Comparison of ENCODE assay signal across 8 mouse cellular contexts in genomic region chr13:54685174-54685573, GRCm38 (mm10). TPM values are rescaled to one million over a fixed set of nuclear protein-coding genes. Genes with fewer than 3 reads are reported as not detected.
DNase-seq lines count a peak whose midpoint lies in the region; ATAC-seq and TF ChIP-seq lines count a peak whose summit lies in the region.

No protein-coding gene starts in this region.

- 47% methylated on average over 2 of the region's 2 CpGs for WGBS in hindbrain, embryonic 13.5 days

- H3ac ChIP-seq in myocyte (ENCODE audit: control insufficient read depth, insufficient read length), result no peak overlapping the region

- H3K4me2 ChIP-seq in hindbrain, embryonic 13.5 days, result peak overlapping the region; percentile 96
- H3K4me2 ChIP-seq in myocyte (ENCODE audit: low read depth), result peak overlapping the region; percentile 87

- H3K9me3 ChIP-seq in ES-Bruce4 (replicated peaks; ENCODE audit: control insufficient read depth, insufficient read depth, low read length, poor library complexity, severe bottlenecking), result no peaks in the 10 kb centered on the region
- H3K9me3 ChIP-seq in hindbrain, embryonic 13.5 days, result no peaks in the 10 kb centered on the region

- ATAC-seq in hindbrain, embryonic 13.5 days (ENCODE audit: low FRiP score), result no peak
- no peak for ATAC-seq in monocyte, adult 5-6 weeks (replicated peaks; ENCODE audit: insufficient number of reproducible peaks, low FRiP score, low TSS enrichment, poor library complexity, severe bottlenecking)
- no peak for ATAC-seq in frontal cortex, adult (ENCODE audit: low TSS enrichment)

- no peak overlapping the region for H3K27ac ChIP-seq in ES-Bruce4 (ENCODE audit: insufficient read depth, low read length)
- peak overlapping the region; percentile 99; the same call in 1 of the 2 replicates for H3K27ac ChIP-seq in hindbrain, embryonic 13.5 days

- peaks cover 4% of the 10 kb centered on the region for H3K4me1 ChIP-seq in ES-Bruce4 (ENCODE audit: control insufficient read depth, insufficient read depth, low read length)
- H3K4me1 ChIP-seq in hindbrain, embryonic 13.5 days (replicated peaks), result peaks cover 44% of the 10 kb centered on the region

- no peak for TF ChIP-seq EP300 in ES-Bruce4 (IDR thresholded peaks at IDR 0.05; ENCODE audit: insufficient read depth, low read depth, low read length)

- H3K36me3 ChIP-seq in ES-Bruce4 (ENCODE audit: control insufficient read depth, insufficient read depth, low read length, poor library complexity, severe bottlenecking) (peaks cover 32% of the 10 kb centered on the region), myocyte (ENCODE audit: control insufficient read depth, insufficient read depth) (peaks cover 3% of the 10 kb centered on the region)
- H3K36me3 ChIP-seq in hindbrain, embryonic 13.5 days, result peaks cover 44% of the 10 kb centered on the region

- H3K79me2 ChIP-seq in myocyte (ENCODE audit: control insufficient read depth, insufficient read depth), result peaks cover 50% of the 10 kb centered on the region

- DNase-seq in A20 (ENCODE audit: low read depth, low spot score) (peak; percentile 32), liver (peak; percentile 61)
- DNase-seq in embryo, embryonic 9.5 days (ENCODE audit: extremely low spot score), result peak; percentile 68

- H3K9ac ChIP-seq in ES-Bruce4 (ENCODE audit: low read depth, poor library complexity, severe bottlenecking), result no peak overlapping the region
- H3K9ac ChIP-seq in hindbrain, embryonic 13.5 days, result peak overlapping the region; percentile 99

- H3K4me3 ChIP-seq in ES-Bruce4 (ENCODE audit: low read depth, low read length), result no peak overlapping the region
- peak overlapping the region; percentile 95 for H3K4me3 ChIP-seq in hindbrain, embryonic 13.5 days
- H3K4me3 ChIP-seq in myocyte, result peak overlapping the region; percentile 87

- TF ChIP-seq POLR2A in ES-Bruce4 (IDR thresholded peaks at IDR 0.05; ENCODE audit: insufficient read depth, low read length), result no peak
- no peak for TF ChIP-seq POLR2A in myocyte (IDR thresholded peaks at IDR 0.05; ENCODE audit: insufficient read length, low read depth)

- peak; percentile 71 for TF ChIP-seq CTCF in ES-Bruce4 (IDR thresholded peaks at IDR 0.05; ENCODE audit: low read depth, low read length)

- no peaks in the 10 kb centered on the region for H3K27me3 ChIP-seq in ES-Bruce4 (ENCODE audit: control insufficient read depth, insufficient read depth, low read length, poor library complexity, severe bottlenecking)
- no peaks in the 10 kb centered on the region for H3K27me3 ChIP-seq in hindbrain, embryonic 13.5 days
- no peaks in the 10 kb centered on the region for H3K27me3 ChIP-seq in myocyte (ENCODE audit: control insufficient read depth, insufficient read depth, insufficient read length)

TF ChIP-seq in myocyte, 11 proteins besides CTCF, POLR2A, EP300 and RAD21:
- TF ChIP-seq REST (IDR thresholded peaks at IDR 0.05; ENCODE audit: insufficient read depth, insufficient read length) (no peak), USF1 (IDR thresholded peaks at IDR 0.05; ENCODE audit: low read depth) (no peak), TCF12 (IDR thresholded peaks at IDR 0.05; ENCODE audit: insufficient read depth, poor library complexity, severe bottlenecking) (no peak), MYOG (IDR thresholded peaks at IDR 0.05; ENCODE audit: control insufficient read depth in 1 of 3, insufficient read depth in 1 of 3, insufficient read length in 2 of 3, low read depth in 2 of 3) (no peak), SRF (IDR thresholded peaks at IDR 0.05; ENCODE audit: control insufficient read depth, insufficient read length, low read depth) (no peak), MAX (IDR thresholded peaks at IDR 0.05; ENCODE audit: low read depth) (no peak), TCF3 (IDR thresholded peaks at IDR 0.05; ENCODE audit: insufficient read length, low read depth) (no peak)

RNA-seq across cellular contexts. Expression of gene Rnf44, which starts 8.5 kb away (rescaled TPM):
- 153 and 171 TPM in 2 replicates for polyA plus RNA-seq in ES-Bruce4 (2011; ENCODE audit: insufficient read depth, insufficient read length, low read depth, missing spikeins)
- 86.8 and 87.6 TPM in 2 replicates for polyA plus RNA-seq in hindbrain, embryonic 13.5 days (2015; fragmentation: Nextera tagmentation; extraction: Ambion mirVana)
- 43.7 TPM for polyA plus RNA-seq in myocyte (2012; fragmentation: generic; extraction: Trizol)
- 17.1 to 52.7 TPM (median 36.1 TPM) in 3 replicates for total RNA-seq in monocyte, adult 5-6 weeks (2017)

RNA-seq across cellular contexts. Expression of gene Cdhr2, which starts 16.1 kb away (rescaled TPM):
- polyA plus RNA-seq in ES-Bruce4 (2011; ENCODE audit: insufficient read depth, insufficient read length, low read depth, missing spikeins), result not detected in 2 replicates
- 0.08 and 0.14 TPM in 2 replicates for polyA plus RNA-seq in hindbrain, embryonic 13.5 days (2015; fragmentation: Nextera tagmentation; extraction: Ambion mirVana)
- not detected for polyA plus RNA-seq in myocyte (2012; fragmentation: generic; extraction: Trizol)
- 0.10 TPM in 1 of 3 replicates, not detected in the others for total RNA-seq in monocyte, adult 5-6 weeks (2017)
